Mouse (Mus musculus): ENCODE results near the gene Zfpm1.

GRCm38 (mm10) chr8:122251739-122252138, 30.2 kb upstream of the Zfpm1 start:
- TF ChIP-seq GATA1 (IDR thresholded peaks at IDR 0.05; ENCODE audit: borderline replicate concordance, low read length) (no peak), FLI1 (IDR thresholded peaks at IDR 0.05; ENCODE audit: low read length) (no peak)

Data from megakaryocyte, embryonic 14.5 days (primary cell).